Mouse (Mus musculus): ENCODE data around the gene Sgpl1. TPM values are rescaled to one million over a fixed set of nuclear protein-coding genes. Genes with fewer than 3 reads are reported as not detected.

Sgpl1 gene
- polyA plus RNA-seq (2016; fragmentation: Nextera tagmentation; extraction: Ambion mirVana), result 65.4 and 68.5 TPM in 2 replicates

- Histone ChIP-seq H3K9me3 (no peaks in the 10 kb centered on the region), H3K4me1 (peaks cover 24% of the 10 kb centered on the region), H3K27ac (replicated peaks) (peak within 1 kb of the TSS; percentile 95), H3K36me3 (replicated peaks) (peaks cover 3% of the 10 kb centered on the region; the same call in 1 of the 2 replicates), H3K27me3 (replicated peaks; ENCODE audit: low read depth, poor library complexity, severe bottlenecking) (no peaks in the 10 kb centered on the region), H3K4me3 (peak within 1 kb of the TSS; percentile 94)
- peak; percentile 95 for DNase-seq (ENCODE audit: low spot score)
- under 1% methylated on average over 82 of the region's 82 CpGs for WGBS
These were observed at the start of gene Sgpl1 for GRCm38 (mm10) chr10:61147157-61148040. Sgpl1 (minus strand) TSS chr10:61147703.

- Histone ChIP-seq H3K4me3 (no peak overlapping the region), H3K4me1 (peaks cover 12% of the 10 kb centered on the region), H3K36me3 (replicated peaks) (no peaks in the 10 kb centered on the region), H3K27me3 (replicated peaks; ENCODE audit: low read depth, poor library complexity, severe bottlenecking) (0 out of 2 replicates have a peak, but pooled peaks cover 8% of the 10 kb centered on the region), H3K9me3 (no peaks in the 10 kb centered on the region), H3K27ac (replicated peaks) (no peak overlapping the region)
- DNase-seq (ENCODE audit: low spot score), result no peak
- 90% methylated on average over 5 of the region's 5 CpGs for WGBS
These were observed 48.3 kb upstream of the Sgpl1 start for GRCm38 (mm10) chr10:61195718-61196291.

GRCm38 (mm10) chr10:61195216-61195615 lies 47.7 kb upstream of the Sgpl1 start:
- Histone ChIP-seq H3K36me3 (replicated peaks) (no peaks in the 10 kb centered on the region), H3K4me3 (no peak overlapping the region), H3K27ac (replicated peaks) (no peak overlapping the region), H3K27me3 (replicated peaks; ENCODE audit: low read depth, poor library complexity, severe bottlenecking) (0 out of 2 replicates have a peak, but pooled peaks cover 8% of the 10 kb centered on the region), H3K9me3 (no peaks in the 10 kb centered on the region), H3K4me1 (peaks cover 6% of the 10 kb centered on the region)
- no peak for DNase-seq (ENCODE audit: low spot score)
- 89% methylated on average over 8 of the region's 8 CpGs for WGBS

- H3K9me3 ChIP-seq, result no peaks in the 10 kb centered on the region
- no peak overlapping the region for H3K27ac ChIP-seq (replicated peaks)
- DNase-seq (ENCODE audit: low spot score), result no peak
- WGBS, result 85% methylated on average over 9 of the region's 9 CpGs
- H3K4me3 ChIP-seq, result no peak overlapping the region
- H3K4me1 ChIP-seq, result peaks cover under 1% of the 10 kb centered on the region
- H3K27me3 ChIP-seq (replicated peaks; ENCODE audit: low read depth, poor library complexity, severe bottlenecking), result 0 out of 2 replicates have a peak, but pooled peaks cover 8% of the 10 kb centered on the region
- H3K36me3 ChIP-seq (replicated peaks), result no peaks in the 10 kb centered on the region
These were observed 47.1 kb upstream of the Sgpl1 start for GRCm38 (mm10) chr10:61194611-61195010.

- Histone ChIP-seq H3K27ac (replicated peaks) (no peak overlapping the region), H3K4me3 (no peak overlapping the region), H3K9me3 (no peaks in the 10 kb centered on the region), H3K4me1 (peaks cover 33% of the 10 kb centered on the region), H3K27me3 (replicated peaks; ENCODE audit: low read depth, poor library complexity, severe bottlenecking) (0 out of 2 replicates have a peak, but pooled peaks cover 3% of the 10 kb centered on the region), H3K36me3 (replicated peaks) (no peaks in the 10 kb centered on the region)
- 69% methylated on average over 3 of the region's 3 CpGs for WGBS
- DNase-seq (ENCODE audit: low spot score), result no peak
These were observed 40.5 kb upstream of the Sgpl1 start for GRCm38 (mm10) chr10:61188010-61188409.

GRCm38 (mm10) chr10:61187001-61187400 lies 39.5 kb upstream of the Sgpl1 start:
- Histone ChIP-seq H3K27ac (replicated peaks) (no peak overlapping the region), H3K36me3 (replicated peaks) (no peaks in the 10 kb centered on the region), H3K9me3 (no peaks in the 10 kb centered on the region), H3K4me3 (no peak overlapping the region), H3K27me3 (replicated peaks; ENCODE audit: low read depth, poor library complexity, severe bottlenecking) (0 out of 2 replicates have a peak, but pooled peaks cover 3% of the 10 kb centered on the region), H3K4me1 (peaks cover 33% of the 10 kb centered on the region)
- no peak for DNase-seq (ENCODE audit: low spot score)
- WGBS, result 82% methylated on average over 3 of the region's 3 CpGs

- H3K36me3 ChIP-seq (replicated peaks), result no peaks in the 10 kb centered on the region
- WGBS, result 79% methylated on average over 6 of the region's 6 CpGs
- H3K27me3 ChIP-seq (replicated peaks; ENCODE audit: low read depth, poor library complexity, severe bottlenecking), result peaks cover 36% of the 10 kb centered on the region
- H3K4me3 ChIP-seq, result no peak overlapping the region
- peaks cover 13% of the 10 kb centered on the region for H3K4me1 ChIP-seq
- no peaks in the 10 kb centered on the region for H3K9me3 ChIP-seq
- H3K27ac ChIP-seq (replicated peaks), result no peak overlapping the region
- DNase-seq (ENCODE audit: low spot score), result no peak
These were observed 32.4 kb upstream of the Sgpl1 start for GRCm38 (mm10) chr10:61179927-61180326.

GRCm38 (mm10) chr10:61178687-61179086 lies 31.2 kb upstream of the Sgpl1 start:
- Histone ChIP-seq H3K36me3 (replicated peaks) (no peaks in the 10 kb centered on the region), H3K9me3 (no peaks in the 10 kb centered on the region), H3K4me3 (no peak overlapping the region), H3K4me1 (peaks cover 8% of the 10 kb centered on the region), H3K27ac (replicated peaks) (no peak overlapping the region), H3K27me3 (replicated peaks; ENCODE audit: low read depth, poor library complexity, severe bottlenecking) (peaks cover 43% of the 10 kb centered on the region)
- WGBS, result 92% methylated on average over 8 of the region's 8 CpGs
- no peak for DNase-seq (ENCODE audit: low spot score)

GRCm38 (mm10) chr10:61177751-61178150 lies 30.2 kb upstream of the Sgpl1 start:
- no peak for DNase-seq (ENCODE audit: low spot score)
- H3K9me3 ChIP-seq, result no peaks in the 10 kb centered on the region
- 89% methylated on average over 4 of the region's 4 CpGs for WGBS
- H3K36me3 ChIP-seq (replicated peaks), result no peaks in the 10 kb centered on the region
- H3K4me1 ChIP-seq, result peaks cover 8% of the 10 kb centered on the region
- no peak overlapping the region for H3K27ac ChIP-seq (replicated peaks)
- no peak overlapping the region for H3K4me3 ChIP-seq
- H3K27me3 ChIP-seq (replicated peaks; ENCODE audit: low read depth, poor library complexity, severe bottlenecking), result peaks cover 41% of the 10 kb centered on the region

GRCm38 (mm10) chr10:61176221-61176790 lies 28.8 kb upstream of the Sgpl1 start:
- no peak for DNase-seq (ENCODE audit: low spot score)
- Histone ChIP-seq H3K9me3 (no peaks in the 10 kb centered on the region), H3K27ac (replicated peaks) (no peak overlapping the region), H3K27me3 (replicated peaks; ENCODE audit: low read depth, poor library complexity, severe bottlenecking) (peaks cover 41% of the 10 kb centered on the region), H3K4me1 (peaks cover 8% of the 10 kb centered on the region), H3K4me3 (peak overlapping the region; percentile 29), H3K36me3 (replicated peaks) (no peaks in the 10 kb centered on the region)
- WGBS, result 48% methylated on average over 7 of the region's 7 CpGs

- WGBS, result 14% methylated on average over 24 of the region's 24 CpGs
- Histone ChIP-seq H3K27me3 (replicated peaks; ENCODE audit: low read depth, poor library complexity, severe bottlenecking) (peaks cover 41% of the 10 kb centered on the region), H3K27ac (replicated peaks) (no peak overlapping the region), H3K36me3 (replicated peaks) (no peaks in the 10 kb centered on the region), H3K9me3 (no peaks in the 10 kb centered on the region), H3K4me1 (peaks cover 8% of the 10 kb centered on the region), H3K4me3 (peak overlapping the region; percentile 29)
- peak; percentile 68 for DNase-seq (ENCODE audit: low spot score)
These were observed 28.1 kb upstream of the Sgpl1 start for GRCm38 (mm10) chr10:61175442-61176204.
